Mouse (Mus musculus): ENCODE data around the gene Tm2d1. TPM values are rescaled to one million over a fixed set of nuclear protein-coding genes. Genes with fewer than 3 reads are reported as not detected.
"Not testable (repeated sequence)": the region's sequence is repeated elsewhere in the genome, so short reads cannot be mapped to it uniquely, and the experiment has no call there.

Gene Tm2d1
- 83.2 and 84.8 TPM in 2 replicates for polyA plus RNA-seq (2015; fragmentation: Nextera tagmentation; extraction: Ambion mirVana)

- peak within 1 kb of the TSS; percentile 46 for H3K4me2 ChIP-seq (replicated peaks)
- 0 out of 2 replicates have a peak, but pooled peaks cover 5% of the 10 kb centered on the region for H3K4me1 ChIP-seq
- peak within 1 kb of the TSS; percentile 60; the same call in 1 of the 2 replicates for H3K27ac ChIP-seq (replicated peaks)
- ATAC-seq (ENCODE audit: insufficient number of reproducible peaks, low FRiP score, low TSS enrichment, low read depth), result peak; percentile 95
- peak within 1 kb of the TSS; percentile 94 for H3K9ac ChIP-seq
- under 1% methylated on average over 46 of the region's 46 CpGs for WGBS
- H3K9me3 ChIP-seq (replicated peaks), result no peaks in the 10 kb centered on the region
- H3K36me3 ChIP-seq, result 0 out of 2 replicates have a peak, but pooled peaks cover 12% of the 10 kb centered on the region
- peak within 1 kb of the TSS; percentile 89 for H3K4me3 ChIP-seq (replicated peaks)
- H3K27me3 ChIP-seq, result no peaks in the 10 kb centered on the region
Observed at GRCm38 (mm10) chr4:98382716-98383424, at the start of gene Tm2d1. TSS of gene Tm2d1 (minus strand) at chr4:98383306.

DNA sequence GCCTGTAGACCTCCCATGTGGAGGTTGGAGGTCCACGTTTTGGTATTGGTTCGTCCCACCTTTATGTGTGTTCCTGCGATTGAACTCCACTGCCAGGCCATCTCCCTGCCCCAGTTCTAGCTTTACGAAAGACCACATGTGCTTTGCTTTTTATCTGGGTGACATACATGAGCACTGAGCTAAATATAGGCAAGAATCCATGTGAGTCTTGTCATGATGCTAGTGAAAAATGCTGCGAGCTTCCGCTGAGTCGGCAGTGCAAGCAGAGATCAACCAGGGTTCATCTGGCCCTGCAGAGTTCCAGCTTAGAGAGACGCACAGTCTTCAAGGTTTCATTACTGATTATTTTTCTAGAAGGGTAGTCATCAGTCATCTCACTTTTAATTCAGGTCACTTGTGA, 45.3 kb upstream of the Tm2d1 start:
- Histone ChIP-seq H3K9ac (no peak overlapping the region), H3K27me3 (no peaks in the 10 kb centered on the region), H3K4me3 (replicated peaks) (no peak overlapping the region), H3K4me2 (replicated peaks) (no peak overlapping the region), H3K36me3 (peaks cover 8% of the 10 kb centered on the region; the same call in 1 of the 2 replicates), H3K27ac (replicated peaks) (no peak overlapping the region), H3K9me3 (replicated peaks) (no peaks in the 10 kb centered on the region), H3K4me1 (no peaks in the 10 kb centered on the region)
- 85% methylated on average over 8 of the region's 8 CpGs for WGBS
- no peak for ATAC-seq (ENCODE audit: insufficient number of reproducible peaks, low FRiP score, low TSS enrichment, low read depth)

DNA sequence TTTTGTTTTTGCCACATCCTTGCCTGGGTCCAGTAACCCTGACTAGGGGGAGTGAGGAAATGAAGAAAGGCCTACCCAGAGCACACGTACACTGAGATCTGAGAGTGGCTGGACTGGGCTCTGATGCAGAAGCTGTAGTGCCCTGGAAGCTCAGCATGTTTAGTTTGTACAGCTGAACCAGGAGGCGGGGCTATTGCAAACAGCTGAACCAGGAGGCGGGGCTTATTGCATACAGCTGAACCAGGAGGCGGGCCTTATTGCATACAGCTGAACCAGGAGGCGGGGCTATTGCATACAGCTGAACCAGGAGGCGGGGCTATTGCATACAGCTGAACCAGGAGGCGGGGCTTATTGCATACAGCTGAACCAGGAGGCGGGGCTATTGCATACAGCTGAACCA, 32.0 kb upstream of the Tm2d1 start:
- H3K36me3 ChIP-seq; H3K4me1 ChIP-seq; H3K27ac ChIP-seq (replicated peaks); H3K9ac ChIP-seq; H3K27me3 ChIP-seq; H3K9me3 ChIP-seq (replicated peaks); H3K4me2 ChIP-seq (replicated peaks); ATAC-seq (ENCODE audit: insufficient number of reproducible peaks, low FRiP score, low TSS enrichment, low read depth); H3K4me3 ChIP-seq (replicated peaks): not testable (repeated sequence)
- WGBS, result 96% methylated on average over 8 of the region's 8 CpGs

DNA sequence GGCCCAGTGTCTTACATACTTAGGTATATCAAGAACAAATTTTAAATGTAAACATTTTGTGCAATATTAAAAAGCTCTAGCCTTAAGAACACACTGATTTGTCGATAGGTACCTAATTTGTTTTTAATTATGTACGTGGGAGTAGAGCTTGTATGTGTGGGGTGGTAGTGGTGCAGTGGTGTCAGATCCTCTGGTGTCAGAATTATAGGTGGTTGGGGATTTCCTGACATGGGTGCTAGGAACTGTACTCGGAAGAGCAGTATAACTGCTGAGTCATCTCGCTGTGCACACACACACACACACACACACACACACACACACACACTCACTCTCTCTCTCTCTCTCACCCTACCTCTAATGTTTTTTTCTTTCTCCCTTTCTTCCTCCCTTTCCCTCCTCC, 25.3 kb upstream of the Tm2d1 start:
- no peak for ATAC-seq (ENCODE audit: insufficient number of reproducible peaks, low FRiP score, low TSS enrichment, low read depth)
- Histone ChIP-seq H3K27ac (replicated peaks) (no peak overlapping the region), H3K4me1 (no peaks in the 10 kb centered on the region), H3K27me3 (no peaks in the 10 kb centered on the region), H3K36me3 (no peaks in the 10 kb centered on the region), H3K9ac (no peak overlapping the region), H3K9me3 (replicated peaks) (no peaks in the 10 kb centered on the region), H3K4me3 (replicated peaks) (no peak overlapping the region), H3K4me2 (replicated peaks) (no peak overlapping the region)
- 79% methylated on average over 4 of the region's 4 CpGs for WGBS

DNA sequence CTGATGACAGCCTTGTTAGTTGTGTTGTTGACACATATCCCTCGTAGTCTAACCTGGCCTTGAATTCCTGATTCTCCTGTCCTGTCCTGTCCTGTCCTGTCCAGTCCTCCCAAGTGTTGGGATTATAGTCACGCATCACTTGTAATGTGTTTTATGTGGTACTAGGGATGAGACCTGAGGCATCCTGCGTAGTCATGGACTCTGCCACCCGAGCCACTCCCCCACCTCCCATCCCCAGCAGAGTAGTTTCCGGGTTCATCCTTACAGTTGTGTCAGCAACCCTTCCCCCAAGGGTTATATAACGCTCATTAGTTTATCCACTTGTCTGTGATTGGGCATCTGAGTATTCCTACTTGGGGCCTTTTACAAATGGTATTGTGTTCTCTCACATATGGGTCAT, 21.3 kb upstream of the Tm2d1 start:
- Histone ChIP-seq H3K9me3 (replicated peaks) (no peaks in the 10 kb centered on the region), H3K4me2 (replicated peaks) (no peak overlapping the region), H3K9ac (no peak overlapping the region), H3K4me1 (peaks cover 3% of the 10 kb centered on the region; the same call in 1 of the 2 replicates), H3K27ac (replicated peaks) (no peak overlapping the region), H3K36me3 (no peaks in the 10 kb centered on the region), H3K4me3 (replicated peaks) (no peak overlapping the region), H3K27me3 (no peaks in the 10 kb centered on the region)
- WGBS, result 85% methylated on average over 6 of the region's 6 CpGs
- ATAC-seq (ENCODE audit: insufficient number of reproducible peaks, low FRiP score, low TSS enrichment, low read depth), result no peak

DNA sequence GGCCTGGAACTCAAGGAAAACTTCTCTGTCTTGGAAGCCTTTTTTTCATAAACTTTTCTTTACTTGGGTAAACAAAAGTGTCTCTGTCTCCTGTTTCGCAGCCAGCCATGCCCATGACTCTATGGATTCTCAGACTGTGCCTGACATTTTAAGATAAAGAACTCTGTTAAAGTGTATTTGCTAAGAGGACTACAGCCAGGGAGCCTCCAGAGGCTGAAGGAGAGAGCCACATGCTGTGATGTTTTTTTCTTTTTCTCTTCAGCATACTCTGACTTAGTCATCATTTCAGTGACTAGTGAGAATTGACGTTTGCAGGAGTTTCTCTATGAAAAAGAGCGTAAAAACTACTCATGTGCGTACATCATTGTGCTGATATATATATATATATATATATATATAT, 20.4 kb upstream of the Tm2d1 start:
- ATAC-seq (ENCODE audit: insufficient number of reproducible peaks, low FRiP score, low TSS enrichment, low read depth), result no peak
- Histone ChIP-seq H3K9me3 (replicated peaks) (no peaks in the 10 kb centered on the region), H3K4me3 (replicated peaks) (no peak overlapping the region), H3K4me2 (replicated peaks) (no peak overlapping the region), H3K9ac (no peak overlapping the region), H3K4me1 (peaks cover 3% of the 10 kb centered on the region; the same call in 1 of the 2 replicates), H3K36me3 (no peaks in the 10 kb centered on the region), H3K27ac (replicated peaks) (no peak overlapping the region), H3K27me3 (no peaks in the 10 kb centered on the region)
- WGBS, result 81% methylated on average over 4 of the region's 4 CpGs

DNA sequence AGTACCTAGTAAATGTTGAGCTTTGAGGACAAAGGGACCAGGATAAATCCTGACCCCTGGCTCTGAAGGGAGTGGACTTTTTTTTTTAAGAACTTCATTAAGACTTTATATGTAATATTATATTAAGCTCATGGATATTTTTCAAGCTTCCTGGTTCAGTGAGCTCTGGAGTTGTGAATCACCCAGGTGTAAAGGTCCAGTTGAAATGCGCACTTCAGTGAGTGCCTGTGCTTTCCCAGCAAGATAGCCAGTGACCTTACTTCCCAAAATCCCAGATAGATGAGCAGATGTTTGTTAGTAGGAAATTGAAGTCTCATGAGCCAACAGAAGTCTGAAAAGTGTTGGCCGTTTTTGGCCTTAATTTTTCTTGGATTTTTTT, 18.5 kb upstream of the Tm2d1 start:
- Histone ChIP-seq H3K4me3 (replicated peaks) (no peak overlapping the region), H3K4me2 (replicated peaks) (no peak overlapping the region), H3K36me3 (no peaks in the 10 kb centered on the region), H3K27me3 (no peaks in the 10 kb centered on the region), H3K4me1 (peaks cover 3% of the 10 kb centered on the region; the same call in 1 of the 2 replicates), H3K9ac (no peak overlapping the region), H3K27ac (replicated peaks) (no peak overlapping the region), H3K9me3 (replicated peaks) (no peaks in the 10 kb centered on the region)
- 67% methylated on average over 2 of the region's 2 CpGs for WGBS
- no peak for ATAC-seq (ENCODE audit: insufficient number of reproducible peaks, low FRiP score, low TSS enrichment, low read depth)

GRCm38 (mm10) chr4:98400926-98401583, 17.9 kb upstream of the Tm2d1 start:
- H3K27ac ChIP-seq (replicated peaks), result no peak overlapping the region
- WGBS, result 44% methylated on average over 6 of the region's 6 CpGs
- no peaks in the 10 kb centered on the region for H3K27me3 ChIP-seq
- H3K9ac ChIP-seq, result no peak overlapping the region
- no peak overlapping the region for H3K4me3 ChIP-seq (replicated peaks)
- H3K9me3 ChIP-seq (replicated peaks), result no peaks in the 10 kb centered on the region
- no peak for ATAC-seq (ENCODE audit: insufficient number of reproducible peaks, low FRiP score, low TSS enrichment, low read depth)
- no peaks in the 10 kb centered on the region for H3K36me3 ChIP-seq
- H3K4me2 ChIP-seq (replicated peaks), result no peak overlapping the region
- H3K4me1 ChIP-seq, result peaks cover 6% of the 10 kb centered on the region; the same call in 1 of the 2 replicates

DNA sequence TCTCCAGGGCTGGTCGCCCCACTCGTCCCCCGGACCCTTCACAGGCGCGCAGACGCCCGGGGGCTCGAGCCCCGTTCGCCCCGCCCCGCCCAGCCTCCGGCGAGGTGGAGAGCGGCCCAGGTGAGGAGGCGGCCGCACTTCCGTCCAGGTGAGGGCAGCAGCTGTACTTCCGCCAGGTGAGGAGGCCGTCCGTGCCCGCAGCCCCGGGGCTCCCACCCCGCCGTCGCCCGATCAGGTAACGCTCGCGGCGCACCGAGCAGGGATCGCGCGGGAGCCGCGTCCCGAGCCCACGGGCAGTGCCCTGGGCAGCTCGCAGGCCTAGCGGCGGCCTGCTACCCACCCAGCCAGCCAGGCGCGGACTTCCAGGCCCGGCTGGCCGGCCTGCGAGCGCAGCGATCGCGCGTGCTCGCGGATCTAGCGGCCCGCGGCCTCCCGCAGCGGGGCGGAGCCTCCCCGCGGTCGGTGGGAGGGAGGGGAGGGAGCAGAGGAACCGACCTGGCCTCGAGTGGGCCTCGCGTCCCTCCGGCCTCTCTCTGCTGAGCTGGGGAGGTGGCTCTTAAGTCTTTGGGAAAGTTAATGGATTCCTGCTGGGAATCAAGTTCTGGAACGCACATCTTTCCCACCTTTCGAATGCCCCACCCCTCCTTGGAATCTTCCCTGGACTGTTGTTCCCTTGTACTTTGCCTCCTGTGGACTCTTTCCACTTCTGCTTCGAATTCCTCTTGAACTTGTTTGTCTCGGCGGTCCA, 12.8 kb upstream of the Tm2d1 start, which contains the start of gene Patj:
TSS of gene Patj (plus strand) at position 96 of the 748 bp plus-strand sequence.
- Histone ChIP-seq H3K4me1 (peaks cover 3% of the 10 kb centered on the region; the same call in 1 of the 2 replicates), H3K4me2 (replicated peaks) (peak within 1 kb of the TSS; percentile 83), H3K27me3 (no peaks in the 10 kb centered on the region), H3K9ac (peak within 1 kb of the TSS; percentile 99), H3K4me3 (replicated peaks) (peak within 1 kb of the TSS; percentile 79), H3K27ac (replicated peaks) (peak within 1 kb of the TSS; percentile 90), H3K36me3 (no peaks in the 10 kb centered on the region), H3K9me3 (replicated peaks) (no peaks in the 10 kb centered on the region)
- WGBS, result under 1% methylated on average over 71 of the region's 73 CpGs
- peak; percentile 88 for ATAC-seq (ENCODE audit: insufficient number of reproducible peaks, low FRiP score, low TSS enrichment, low read depth)

- WGBS, result 5% methylated on average over 7 of the region's 7 CpGs
- Histone ChIP-seq H3K9me3 (replicated peaks) (no peaks in the 10 kb centered on the region), H3K27me3 (no peaks in the 10 kb centered on the region), H3K27ac (replicated peaks) (peak overlapping the region; percentile 90), H3K4me1 (peaks cover 3% of the 10 kb centered on the region; the same call in 1 of the 2 replicates), H3K36me3 (no peaks in the 10 kb centered on the region), H3K4me2 (replicated peaks) (peak overlapping the region; percentile 83), H3K4me3 (replicated peaks) (peak overlapping the region; percentile 79), H3K9ac (peak overlapping the region; percentile 99)
- no peak for ATAC-seq (ENCODE audit: insufficient number of reproducible peaks, low FRiP score, low TSS enrichment, low read depth)
Observed at GRCm38 (mm10) chr4:98395346-98395689, 12.2 kb upstream of the Tm2d1 start.

GRCm38 (mm10) chr4:98385036-98385435, 1.9 kb upstream of the Tm2d1 start:
- Histone ChIP-seq H3K4me1 (0 out of 2 replicates have a peak, but pooled peaks cover 5% of the 10 kb centered on the region), H3K27ac (replicated peaks) (no peak overlapping the region), H3K4me3 (replicated peaks) (no peak overlapping the region), H3K9me3 (replicated peaks) (no peaks in the 10 kb centered on the region), H3K9ac (no peak overlapping the region), H3K27me3 (no peaks in the 10 kb centered on the region), H3K36me3 (no peaks in the 10 kb centered on the region), H3K4me2 (replicated peaks) (no peak overlapping the region)
- ATAC-seq (ENCODE audit: insufficient number of reproducible peaks, low FRiP score, low TSS enrichment, low read depth), result no peak
- 62% methylated on average over 5 of the region's 5 CpGs for WGBS

All from embryonic facial prominence, embryonic 15.5 days (tissue).